Mouse (Mus musculus): ENCODE measurements around the gene Nus1.

- TF ChIP-seq CTCF (IDR thresholded peaks at IDR 0.05; ENCODE audit: control insufficient read depth, insufficient read depth, low read length) (no peak), POLR2A (IDR thresholded peaks at IDR 0.05; ENCODE audit: borderline replicate concordance, control insufficient read depth, low read depth, low read length) (no peak)
Observed at GRCm38 (mm10) chr10:52416458-52416857, 889 bp upstream of the Nus1 start.

Measured in bone marrow, adult 2 months (tissue).